Mouse (Mus musculus): ENCODE results near the gene Entpd8.

GRCm38 (mm10) chr2:25122666-25123065 is 42.6 kb downstream of the Entpd8 start:
- TF ChIP-seq EP300 (IDR thresholded peaks at IDR 0.05; ENCODE audit: low read depth) (no peak), CTCF (IDR thresholded peaks at IDR 0.05; ENCODE audit: low read depth) (no peak)
